Mouse (Mus musculus) cortical plate, adult 2 months (tissue): ENCODE measurements around the gene Btbd1.

Experiments
- CTCF ChIP-seq: fragments of 200-500 bp; IDR thresholded peaks from 2 replicates; pipeline ENCODE4 v1.5.1; 2011; ENCODE audit warnings: mild to moderate bottlenecking, control low read depth, low read length; ENCODE audit not compliant: insufficient read depth; ENCODE audit errors: extremely low read depth
- POLR2A ChIP-seq: fragments of 200-500 bp; IDR thresholded peaks from 2 replicates; pipeline ENCODE4 v1.6.1; 2011; ENCODE audit warnings: mild to moderate bottlenecking, low read length, control low read depth; ENCODE audit not compliant: insufficient read depth; ENCODE audit errors: extremely low read depth

GRCm38 (mm10) chr7:81849214-81849613 lies 20.0 kb upstream of the Btbd1 start:
- TF ChIP-seq POLR2A (no peak), CTCF (no peak)
